Mouse (Mus musculus) hindbrain, embryonic 10.5 days (tissue): ENCODE measurements at regions not wholly inside any gene's neighbourhood (a gene's known extent, or its start where the extent isn't known, plus 50 kb on each side); places are given as distances from the start of the nearest gene placed in this dataset.

Experiments
- DNase-seq: peaks from one replicate; pipeline ENCODE4 v3.0.0-alpha.2; 2017; ENCODE audit warnings: low spot score
- H3K27ac ChIP-seq: fragments of 300-500 bp; sonication (generic); 2 replicates; pipeline ENCODE4 v1.5.1; 2016; ENCODE audit warnings: mild to moderate bottlenecking, moderate library complexity
- H3K27me3 ChIP-seq: fragments of 300-500 bp; sonication (generic); 2 replicates; pipeline ENCODE4 v1.6.1; 2016; ENCODE audit warnings: mild to moderate bottlenecking; ENCODE audit not compliant: poor library complexity, insufficient read depth, severe bottlenecking
- H3K36me3 ChIP-seq: fragments of 300-500 bp; sonication (generic); 2 replicates; pipeline ENCODE4 v1.6.1; 2016; ENCODE audit warnings: mild to moderate bottlenecking, moderate library complexity
- H3K4me1 ChIP-seq: fragments of 300-500 bp; sonication (generic); replicated peaks from 2 replicates; pipeline ENCODE4 v1.6.1; 2016; ENCODE audit warnings: mild to moderate bottlenecking
- H3K4me3 ChIP-seq: fragments of 300-500 bp; sonication (generic); 2 replicates; pipeline ENCODE4 v1.5.1; 2016; ENCODE audit warnings: mild to moderate bottlenecking, moderate library complexity
- H3K9me3 ChIP-seq: fragments of 300-500 bp; sonication (generic); 2 replicates; pipeline ENCODE4 v1.6.1; 2016; ENCODE audit warnings: mild to moderate bottlenecking, moderate library complexity
- WGBS: fragments of 180-500 bp; shearing (Covaris S2); methylation state at CpG from one replicate; pipeline ENCODE4 v1.1.7; 2016; 5-methylcytosine and 5-hydroxymethylcytosine counted together

DNA sequence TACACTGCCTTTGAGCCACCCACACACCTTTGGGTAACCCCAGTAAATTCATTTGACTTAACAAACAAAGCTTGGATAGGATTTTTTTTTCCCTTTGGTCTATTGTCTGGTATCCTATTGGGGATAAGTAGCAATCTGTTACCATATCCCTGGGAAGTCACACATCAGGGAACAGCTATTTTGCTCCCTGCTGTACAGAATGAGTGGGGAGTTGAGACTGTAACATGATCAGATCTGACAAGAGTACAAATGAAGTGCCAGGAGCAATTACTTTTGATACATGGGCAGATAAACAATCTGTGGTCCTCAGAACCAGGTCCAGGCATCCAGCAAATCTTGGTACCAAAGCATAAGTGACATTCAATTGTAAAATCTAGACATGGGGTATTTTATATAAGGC, 262.8 kb upstream of the Mctp2 start:
- Histone ChIP-seq H3K9me3 (no peaks in the 10 kb centered on the region), H3K4me1 (no peaks in the 10 kb centered on the region), H3K4me3 (no peak overlapping the region), H3K36me3 (no peaks in the 10 kb centered on the region), H3K27ac (no peak overlapping the region), H3K27me3 (no peaks in the 10 kb centered on the region)
- no peak for DNase-seq

DNA sequence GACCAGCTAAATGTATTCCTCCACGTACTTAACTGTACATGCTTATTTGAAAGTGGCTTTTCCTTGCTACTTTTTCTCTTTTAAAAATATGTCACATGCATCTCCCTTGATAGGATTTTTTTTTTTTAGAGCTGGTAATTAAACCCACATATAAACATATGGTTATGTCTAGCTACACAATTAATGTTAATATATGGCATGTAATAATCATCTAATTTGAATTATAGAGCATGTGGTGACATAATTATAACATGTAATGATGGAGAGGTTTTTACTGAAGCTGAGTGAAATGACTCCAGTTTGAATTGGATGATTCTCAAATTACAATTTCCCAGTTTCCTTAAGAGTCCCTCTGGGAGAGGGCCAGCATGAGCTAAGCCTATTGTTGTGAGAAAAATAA, 267.9 kb upstream of the Mctp2 start:
- no peak for DNase-seq
- Histone ChIP-seq H3K27ac (no peak overlapping the region), H3K4me1 (no peaks in the 10 kb centered on the region), H3K36me3 (no peaks in the 10 kb centered on the region), H3K27me3 (no peaks in the 10 kb centered on the region), H3K4me3 (no peak overlapping the region), H3K9me3 (no peaks in the 10 kb centered on the region)
- 92% methylated on average over 1 of the region's 1 CpGs for WGBS

DNA sequence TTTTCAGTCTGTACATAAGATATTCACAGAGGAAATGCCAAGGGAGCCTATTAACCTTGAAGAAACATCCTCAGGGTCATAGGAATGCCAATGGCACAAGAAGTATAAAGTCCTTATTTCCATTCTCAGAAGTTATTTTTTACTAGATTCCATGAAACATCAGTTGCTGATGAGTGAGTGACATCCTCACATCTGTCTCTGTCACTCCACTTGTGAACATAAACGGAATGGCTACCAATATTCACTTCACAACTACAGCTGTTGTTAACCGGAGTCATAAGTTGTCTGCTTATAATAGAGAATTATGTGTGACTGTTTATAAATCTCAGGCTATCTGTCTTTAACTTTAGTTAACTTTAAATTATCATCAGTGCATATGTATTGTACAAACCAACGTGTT, 278.0 kb upstream of the Mctp2 start:
- DNase-seq = no peak
- H3K27ac ChIP-seq = no peak overlapping the region
- 87% methylated on average over 3 of the region's 3 CpGs for WGBS
- H3K4me3 ChIP-seq = no peak overlapping the region
- no peaks in the 10 kb centered on the region for H3K27me3 ChIP-seq
- H3K9me3 ChIP-seq = no peaks in the 10 kb centered on the region
- H3K4me1 ChIP-seq = no peaks in the 10 kb centered on the region
- H3K36me3 ChIP-seq = no peaks in the 10 kb centered on the region

DNA sequence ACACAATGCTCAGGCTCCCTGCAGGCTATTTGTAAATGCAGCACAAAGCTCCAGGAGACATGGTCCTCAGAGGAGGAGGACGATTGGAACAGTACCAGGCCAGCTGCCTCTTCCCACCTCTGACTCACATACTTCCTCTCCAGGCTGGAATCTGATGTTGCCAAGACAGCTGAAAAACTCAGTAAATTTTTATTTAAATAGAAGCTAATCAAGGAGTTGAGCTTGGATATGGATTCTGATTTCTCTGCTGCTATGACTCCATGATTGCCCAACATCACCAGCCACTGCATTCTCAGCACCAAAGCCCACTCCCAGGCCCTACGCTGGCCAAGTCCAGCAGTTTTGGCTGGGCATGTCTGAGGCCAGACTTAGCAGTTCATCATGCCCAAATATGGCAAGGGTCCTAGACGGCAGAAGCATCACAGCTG, 282.8 kb upstream of the Mctp2 start:
- Histone ChIP-seq H3K4me3 (no peak overlapping the region), H3K36me3 (no peaks in the 10 kb centered on the region), H3K27ac (no peak overlapping the region), H3K9me3 (no peaks in the 10 kb centered on the region), H3K4me1 (no peaks in the 10 kb centered on the region), H3K27me3 (no peaks in the 10 kb centered on the region)
- 78% methylated on average over 3 of the region's 3 CpGs for WGBS
- no peak for DNase-seq

DNA sequence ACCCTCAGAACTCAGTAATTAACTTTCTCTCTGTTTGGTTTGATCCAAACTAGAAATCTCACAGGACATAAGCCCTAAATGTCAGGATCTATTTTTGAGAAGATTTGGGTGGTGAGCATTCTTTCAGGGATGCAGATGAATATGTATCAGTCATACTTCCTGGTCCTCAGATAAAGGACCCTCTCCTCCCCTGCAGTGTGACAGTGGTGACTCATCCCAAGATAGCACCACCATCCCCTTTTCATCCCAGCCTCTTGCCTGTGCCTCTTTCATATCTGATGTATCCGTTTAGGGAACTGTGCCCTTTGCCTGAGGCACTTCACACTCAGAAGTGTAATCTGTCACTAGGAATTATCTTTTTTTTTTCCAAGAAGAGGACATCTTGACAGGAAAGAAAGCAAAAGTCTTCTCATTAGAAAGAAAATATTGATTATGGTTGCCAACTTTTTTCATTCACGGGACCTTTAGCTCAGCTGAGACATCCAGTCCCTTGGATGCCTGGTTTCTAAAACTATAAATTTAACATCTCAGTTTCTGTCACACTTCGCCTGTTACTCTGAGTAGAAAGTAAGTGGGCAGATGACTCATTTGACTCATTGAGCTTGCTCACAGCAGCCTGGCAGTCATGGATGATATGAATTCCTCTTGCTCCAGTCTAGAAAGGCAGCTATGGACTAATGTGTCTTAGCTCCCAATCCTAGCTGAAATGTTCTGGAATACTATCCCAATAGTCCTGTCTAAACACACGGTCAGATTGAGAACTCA, 284.1 kb upstream of the Mctp2 start:
- H3K9me3 ChIP-seq = no peaks in the 10 kb centered on the region
- 83% methylated on average over 4 of the region's 4 CpGs for WGBS
- H3K4me1 ChIP-seq = no peaks in the 10 kb centered on the region
- no peak overlapping the region for H3K27ac ChIP-seq
- no peak for DNase-seq
- H3K4me3 ChIP-seq = no peak overlapping the region
- no peaks in the 10 kb centered on the region for H3K36me3 ChIP-seq
- H3K27me3 ChIP-seq = no peaks in the 10 kb centered on the region

DNA sequence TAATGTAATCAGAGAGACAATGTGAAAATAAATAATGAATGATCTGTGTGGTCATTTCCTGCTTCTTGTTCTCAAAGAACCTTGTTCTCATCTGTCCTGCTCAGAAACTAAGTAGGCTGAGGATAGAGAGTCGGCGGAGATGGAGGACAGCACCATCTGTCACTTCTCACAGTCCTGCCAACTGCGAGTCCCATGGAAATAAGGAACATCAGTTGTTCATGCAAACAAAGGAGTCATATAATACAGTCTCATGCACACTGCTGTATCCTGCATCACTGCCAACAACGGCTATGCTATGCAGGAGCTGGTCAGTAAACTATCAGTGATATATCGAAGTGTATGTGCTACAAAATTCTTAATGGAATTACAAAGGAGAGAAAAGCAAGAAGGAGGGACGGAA, 285.7 kb upstream of the Mctp2 start:
- DNase-seq = peak; percentile 6
- H3K27me3 ChIP-seq = no peaks in the 10 kb centered on the region
- H3K27ac ChIP-seq = no peak overlapping the region
- no peaks in the 10 kb centered on the region for H3K9me3 ChIP-seq
- no peaks in the 10 kb centered on the region for H3K4me1 ChIP-seq
- no peaks in the 10 kb centered on the region for H3K36me3 ChIP-seq
- no peak overlapping the region for H3K4me3 ChIP-seq
- whole genome bisulfite sequencing = 80% methylated on average over 6 of the region's 6 CpGs

DNA sequence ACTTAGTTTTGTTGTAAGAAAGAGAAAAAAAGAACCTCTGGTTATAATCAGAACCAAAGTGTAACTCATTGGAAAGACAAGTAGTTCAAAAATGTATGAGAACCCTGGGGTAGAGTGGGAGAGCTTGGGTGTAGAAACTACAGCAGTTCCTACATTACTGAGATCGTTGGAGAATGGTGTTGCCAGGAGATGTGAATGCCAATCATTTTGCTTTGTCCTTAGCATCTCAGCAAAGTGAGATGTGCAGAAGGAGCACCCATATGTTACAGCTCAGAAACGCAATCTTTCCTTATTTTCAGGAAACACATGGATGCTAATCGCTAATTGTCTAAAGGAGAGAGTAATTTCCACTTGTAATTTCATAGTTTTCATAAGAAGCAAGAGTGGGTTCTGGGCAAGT, 286.2 kb upstream of the Mctp2 start:
- Histone ChIP-seq H3K27me3 (no peaks in the 10 kb centered on the region), H3K27ac (no peak overlapping the region), H3K4me3 (no peak overlapping the region), H3K9me3 (no peaks in the 10 kb centered on the region), H3K4me1 (no peaks in the 10 kb centered on the region), H3K36me3 (no peaks in the 10 kb centered on the region)
- 83% methylated on average over 3 of the region's 3 CpGs for WGBS
- no peak for DNase-seq

DNA sequence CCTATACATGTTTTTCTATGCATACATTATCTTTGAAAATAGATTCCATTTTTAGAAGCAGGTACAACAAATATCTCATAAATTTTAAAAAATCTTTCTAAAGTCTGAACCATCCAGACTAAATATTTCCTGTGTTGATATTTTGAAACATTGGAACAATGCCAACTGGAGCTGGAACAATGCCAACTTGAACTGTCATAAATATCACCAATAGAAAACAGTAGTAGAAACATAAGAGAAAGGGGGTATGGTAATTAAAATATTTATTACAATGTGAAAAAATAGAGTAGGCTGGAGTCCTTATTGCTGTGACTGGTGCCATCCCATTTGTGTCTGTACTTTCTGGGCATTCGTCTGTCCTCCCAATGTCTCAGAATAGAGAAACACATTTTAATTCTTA, 286.9 kb upstream of the Mctp2 start:
- no peaks in the 10 kb centered on the region for H3K27me3 ChIP-seq
- no peaks in the 10 kb centered on the region for H3K36me3 ChIP-seq
- no peaks in the 10 kb centered on the region for H3K9me3 ChIP-seq
- no peaks in the 10 kb centered on the region for H3K4me1 ChIP-seq
- WGBS = 92% methylated on average over 1 of the region's 1 CpGs
- no peak for DNase-seq
- no peak overlapping the region for H3K27ac ChIP-seq
- H3K4me3 ChIP-seq = no peak overlapping the region

DNA sequence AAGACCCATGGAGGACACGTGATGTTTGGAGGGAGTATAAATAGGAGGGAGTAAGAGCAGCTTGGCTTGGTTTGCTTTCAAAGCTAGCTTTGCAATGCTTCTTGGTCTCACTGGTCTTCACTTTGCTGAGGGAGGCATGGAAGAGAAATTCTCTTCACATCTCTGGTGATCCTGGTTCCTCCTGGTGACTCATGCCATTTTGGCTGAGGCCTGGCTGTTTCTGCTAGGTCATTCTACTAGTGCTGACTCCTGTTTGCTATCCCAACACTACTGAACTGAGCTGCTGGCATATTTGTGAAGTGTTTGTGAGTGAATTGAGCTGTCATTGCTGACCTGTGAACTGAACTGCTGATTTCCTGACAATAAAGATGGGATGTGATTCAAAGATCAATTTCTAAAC, 288.3 kb upstream of the Mctp2 start:
- Histone ChIP-seq H3K36me3 (no peaks in the 10 kb centered on the region), H3K27ac (no peak overlapping the region), H3K9me3 (no peaks in the 10 kb centered on the region), H3K27me3 (no peaks in the 10 kb centered on the region), H3K4me3 (no peak overlapping the region), H3K4me1 (no peaks in the 10 kb centered on the region)
- WGBS = 86% methylated on average over 1 of the region's 1 CpGs
- DNase-seq = no peak

DNA sequence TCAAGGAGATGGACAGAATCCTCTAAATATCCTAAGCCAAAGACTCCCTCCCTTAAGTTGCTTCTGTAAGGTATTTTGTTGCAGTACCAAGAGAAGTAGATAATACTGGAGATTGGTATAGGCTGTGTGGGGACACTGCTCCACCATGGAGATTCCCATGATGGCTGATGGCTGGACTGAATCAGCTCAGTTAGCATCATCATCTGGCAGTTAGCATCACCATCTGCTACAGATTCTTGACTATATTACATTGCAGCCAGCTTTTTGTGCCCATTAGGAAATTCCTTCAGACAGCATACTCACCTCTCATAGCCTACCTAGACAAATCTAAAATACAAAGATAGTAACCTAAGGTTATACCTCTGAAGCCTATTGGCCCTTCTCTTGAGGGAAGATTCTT, 290.6 kb upstream of the Mctp2 start:
- H3K27me3 ChIP-seq = no peaks in the 10 kb centered on the region
- no peak for DNase-seq
- no peaks in the 10 kb centered on the region for H3K36me3 ChIP-seq
- H3K4me3 ChIP-seq = no peak overlapping the region
- no peaks in the 10 kb centered on the region for H3K4me1 ChIP-seq
- no peak overlapping the region for H3K27ac ChIP-seq
- no peaks in the 10 kb centered on the region for H3K9me3 ChIP-seq

DNA sequence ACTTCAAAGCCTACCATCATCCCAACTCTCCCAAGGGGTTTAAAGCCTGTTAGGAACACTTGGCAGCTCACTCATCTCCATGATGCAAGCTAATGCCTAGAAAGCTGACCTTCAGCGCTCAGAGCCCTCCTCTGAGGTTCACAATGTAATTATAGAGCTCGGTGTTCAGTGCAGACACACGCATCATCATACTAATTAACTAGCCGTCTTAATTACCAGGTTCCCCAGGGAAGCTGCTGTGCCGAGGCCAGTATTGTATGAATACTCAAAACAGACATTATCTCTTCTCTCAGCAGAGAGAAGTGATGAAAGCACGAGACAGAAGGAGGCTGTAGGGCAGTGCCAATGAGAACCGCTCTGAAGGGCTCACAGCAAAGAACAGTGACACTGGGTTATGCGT, 295.5 kb upstream of the Mctp2 start:
- no peak for DNase-seq
- H3K27ac ChIP-seq = no peak overlapping the region
- no peaks in the 10 kb centered on the region for H3K4me1 ChIP-seq

DNA sequence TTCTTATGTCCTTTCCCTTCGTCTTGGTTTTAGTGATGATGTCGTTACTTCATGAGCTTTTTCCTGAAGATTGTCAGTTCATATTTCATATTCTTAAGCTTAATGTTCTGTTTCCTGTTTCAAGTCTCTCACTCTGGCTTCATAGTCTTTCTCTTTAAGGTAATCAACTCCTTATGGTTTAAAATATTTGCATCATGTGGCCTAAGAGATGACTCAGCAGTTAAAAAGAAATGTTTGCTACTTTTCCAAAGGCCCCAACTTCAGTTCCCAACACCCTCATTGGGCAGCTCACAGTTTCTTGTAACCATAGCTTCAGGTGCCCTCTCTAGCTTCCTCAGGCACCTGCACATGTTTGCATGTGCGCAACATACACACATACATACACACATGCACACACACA, 303.4 kb upstream of the Mctp2 start:
- Histone ChIP-seq H3K4me3 (no peak overlapping the region), H3K9me3 (no peaks in the 10 kb centered on the region), H3K36me3 (no peaks in the 10 kb centered on the region), H3K4me1 (no peaks in the 10 kb centered on the region), H3K27me3 (no peaks in the 10 kb centered on the region), H3K27ac (no peak overlapping the region)
- no peak for DNase-seq
- WGBS = 90% methylated on average over 3 of the region's 3 CpGs

More for the DNA sequence above, 295.5 kb upstream of the Mctp2 start:
- H3K36me3 ChIP-seq = no peaks in the 10 kb centered on the region
- no peaks in the 10 kb centered on the region for H3K9me3 ChIP-seq
- no peaks in the 10 kb centered on the region for H3K27me3 ChIP-seq
- 83% methylated on average over 8 of the region's 8 CpGs for WGBS
- H3K4me3 ChIP-seq = no peak overlapping the region

DNA sequence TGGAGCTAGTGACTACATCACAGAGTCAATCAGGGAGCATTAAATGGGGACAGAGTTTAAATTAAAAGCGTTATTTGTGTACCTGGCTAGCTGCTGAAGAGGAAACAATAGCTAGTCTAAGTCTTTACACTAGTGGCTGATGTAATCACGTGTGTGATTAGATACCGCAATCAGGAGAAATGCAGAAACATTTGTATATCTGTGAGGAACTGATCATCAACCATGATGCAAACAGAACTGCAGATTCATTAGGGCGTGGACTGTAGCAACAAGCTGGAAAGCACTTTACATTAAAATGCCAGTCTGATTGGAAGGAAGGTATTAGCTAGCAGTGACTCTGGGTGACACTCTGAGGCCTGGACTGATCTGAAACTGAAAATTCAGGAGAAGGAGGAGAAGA, 308.8 kb upstream of the Mctp2 start:
- Histone ChIP-seq H3K27me3 (no peaks in the 10 kb centered on the region), H3K36me3 (no peaks in the 10 kb centered on the region), H3K4me3 (no peak overlapping the region), H3K9me3 (no peaks in the 10 kb centered on the region), H3K4me1 (no peaks in the 10 kb centered on the region), H3K27ac (no peak overlapping the region)
- WGBS = 88% methylated on average over 4 of the region's 4 CpGs
- DNase-seq = no peak

DNA sequence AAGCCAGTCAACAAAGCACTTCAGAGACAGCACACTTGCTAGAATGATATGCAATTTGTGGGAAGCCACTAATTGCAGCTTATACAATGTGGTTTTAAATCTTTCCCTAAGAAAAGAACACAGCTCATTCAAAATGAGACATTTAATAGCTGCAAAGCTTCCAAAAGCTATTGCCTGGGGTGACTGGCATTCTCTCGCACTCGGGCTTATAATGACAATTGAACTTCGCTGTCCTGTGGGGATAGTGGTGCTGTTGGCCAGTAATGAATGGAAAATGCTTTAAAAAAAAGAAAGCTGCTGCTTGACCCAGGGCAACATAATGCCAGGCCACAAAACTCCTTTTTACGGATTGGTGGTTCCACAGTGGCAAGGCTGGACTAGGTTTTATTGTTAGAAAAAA, 321.0 kb upstream of the Mctp2 start:
- Histone ChIP-seq H3K4me3 (no peak overlapping the region), H3K36me3 (no peaks in the 10 kb centered on the region), H3K9me3 (no peaks in the 10 kb centered on the region), H3K27me3 (no peaks in the 10 kb centered on the region), H3K4me1 (0 out of 2 replicates have a peak, but pooled peaks cover 5% of the 10 kb centered on the region), H3K27ac (no peak overlapping the region)
- DNase-seq = no peak
- 69% methylated on average over 4 of the region's 4 CpGs for WGBS
